Mouse (Mus musculus) CD4-positive, CD25-positive, alpha-beta regulatory T cell, adult 4 months (primary cell): ENCODE measurements around the gene Itgb3bp. TPM values are rescaled to one million over a fixed set of nuclear protein-coding genes. Genes with fewer than 3 reads are reported as not detected.

Experiments
- ATAC-seq: one replicate; pipeline ENCODE4 v1.8.0; 2017
- polyA plus RNA-seq, 2 experiments: library from polyadenylated mRNA; unstranded; fragments of 100-300 nt; shearing (Covaris generic); gene quantifications; one replicate each; pipeline ENCODE4 v1.2.1; 2017

Gene Itgb3bp
- polyA plus RNA-seq: 10 to 100 TPM; 24.6 to 34.0 TPM

DNA sequence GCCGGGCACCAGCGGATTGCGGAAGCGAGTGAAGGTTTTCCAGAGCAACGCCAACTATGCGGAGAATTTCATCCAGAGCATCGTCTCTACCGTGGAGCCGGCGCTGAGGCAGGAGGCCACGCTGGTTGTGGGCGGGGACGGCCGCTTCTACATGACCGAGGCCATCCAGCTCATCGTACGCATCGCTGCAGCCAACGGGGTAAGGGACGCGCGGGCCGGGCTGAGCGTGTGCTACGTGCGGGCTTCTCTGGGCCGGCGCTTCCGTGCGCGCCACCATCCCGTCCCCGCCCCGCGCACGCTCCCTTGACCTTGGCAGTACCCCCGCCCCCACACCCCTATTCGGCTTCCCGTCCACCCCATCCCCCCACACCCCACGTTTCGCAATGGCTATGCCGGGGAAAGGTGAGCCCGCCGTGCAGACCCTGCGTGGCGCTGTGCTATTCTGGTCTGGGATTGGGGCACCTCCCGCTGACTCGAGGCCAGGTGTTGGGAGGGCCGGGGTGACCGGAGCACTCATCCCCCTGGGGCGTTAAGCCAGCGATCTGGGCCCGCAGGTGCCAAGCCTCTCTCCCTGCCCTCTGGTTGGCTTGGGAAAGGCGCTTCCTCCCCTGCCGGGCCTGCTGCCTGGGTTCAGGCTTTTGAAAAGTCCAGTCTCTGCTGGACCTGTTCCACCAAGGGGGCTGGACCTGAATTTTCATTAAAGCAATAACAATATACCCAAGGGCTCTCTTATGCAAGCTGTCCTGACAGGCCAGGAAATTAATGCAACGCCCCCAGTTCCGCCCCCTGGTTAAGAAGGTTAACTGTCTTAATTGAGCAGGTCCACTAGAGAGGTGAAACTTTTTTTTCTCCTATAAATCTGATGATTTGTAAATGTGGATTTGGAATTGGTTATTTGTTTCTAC is at the start of gene Itgb3bp:
Gene Itgb3bp, minus strand, starts transcription at position 201 of the 905 bp plus-strand sequence.
- peak; percentile 68 for ATAC-seq

DNA sequence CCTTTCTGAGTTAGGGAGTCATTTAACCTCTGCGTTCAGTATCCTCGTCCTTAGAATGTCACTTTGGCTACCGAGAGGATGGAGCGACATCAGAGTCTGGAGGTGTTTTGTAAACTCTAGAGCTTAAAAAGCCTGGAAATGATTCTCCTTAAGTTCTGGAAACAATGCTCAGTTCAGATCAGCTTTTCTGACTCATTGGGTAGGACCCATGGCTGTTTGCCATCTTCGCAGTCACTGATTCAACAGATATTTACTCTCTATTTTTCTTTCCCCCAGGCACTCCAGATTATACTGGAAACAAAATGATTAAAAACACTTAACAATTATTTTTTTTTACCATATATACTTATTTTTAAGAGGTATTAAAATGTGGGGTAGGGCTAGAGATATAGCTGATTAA is 49.7 kb upstream of the Itgb3bp start:
- no peak for ATAC-seq

- no peak for ATAC-seq
Measured at GRCm38 (mm10) chr4:99974375-99974774, 44.8 kb upstream of the Itgb3bp start.

GRCm38 (mm10) chr4:99973931-99974330 is 44.3 kb upstream of the Itgb3bp start:
- ATAC-seq: no peak

DNA sequence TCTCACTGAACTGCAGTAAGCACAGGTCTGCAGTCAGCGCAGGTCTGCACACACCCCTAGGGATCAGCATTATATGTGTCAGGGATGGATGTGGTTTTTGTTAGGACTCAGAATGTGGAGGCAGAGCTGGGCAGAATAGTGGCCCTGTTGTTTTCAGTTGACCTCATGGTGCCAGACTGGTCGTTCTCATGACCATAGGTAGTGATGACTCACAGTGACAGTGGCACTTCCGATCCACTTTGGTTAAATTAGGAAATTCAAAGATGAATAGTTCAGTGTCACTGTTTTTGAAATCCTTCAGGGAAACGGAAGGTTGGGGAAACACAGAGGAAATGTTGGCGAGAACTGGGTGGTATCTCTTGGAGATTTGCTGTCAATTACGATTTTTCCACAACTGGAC is 43.3 kb upstream of the Itgb3bp start:
- ATAC-seq: no peak

GRCm38 (mm10) chr4:99970097-99970496 is 40.5 kb upstream of the Itgb3bp start:
- no peak for ATAC-seq

GRCm38 (mm10) chr4:99969328-99969727 is 39.7 kb upstream of the Itgb3bp start:
- no peak for ATAC-seq

DNA sequence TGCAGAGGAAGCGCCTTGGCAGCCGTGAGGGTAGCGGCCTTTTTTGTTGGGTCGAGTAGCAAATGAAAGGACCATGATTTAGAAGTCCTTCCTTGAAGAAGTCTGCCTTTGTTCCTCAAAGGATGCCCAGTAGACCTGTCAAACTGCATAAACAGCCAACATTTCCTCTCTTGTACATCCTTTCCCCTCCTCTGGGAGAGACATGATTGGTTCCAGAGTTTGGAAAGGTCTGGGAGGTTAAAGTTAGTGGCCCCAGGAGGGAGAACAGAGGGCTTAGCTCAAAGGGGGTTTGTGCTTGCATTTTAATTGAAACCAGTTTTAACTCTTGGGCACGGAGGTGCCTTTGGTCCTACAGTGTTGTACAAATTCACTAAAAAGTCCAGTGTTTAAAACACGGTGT is 36.9 kb upstream of the Itgb3bp start:
- no peak for ATAC-seq

GRCm38 (mm10) chr4:99959308-99959707 is 29.7 kb upstream of the Itgb3bp start:
- no peak for ATAC-seq

GRCm38 (mm10) chr4:99958084-99958815 is 28.6 kb upstream of the Itgb3bp start:
- no peak for ATAC-seq

DNA sequence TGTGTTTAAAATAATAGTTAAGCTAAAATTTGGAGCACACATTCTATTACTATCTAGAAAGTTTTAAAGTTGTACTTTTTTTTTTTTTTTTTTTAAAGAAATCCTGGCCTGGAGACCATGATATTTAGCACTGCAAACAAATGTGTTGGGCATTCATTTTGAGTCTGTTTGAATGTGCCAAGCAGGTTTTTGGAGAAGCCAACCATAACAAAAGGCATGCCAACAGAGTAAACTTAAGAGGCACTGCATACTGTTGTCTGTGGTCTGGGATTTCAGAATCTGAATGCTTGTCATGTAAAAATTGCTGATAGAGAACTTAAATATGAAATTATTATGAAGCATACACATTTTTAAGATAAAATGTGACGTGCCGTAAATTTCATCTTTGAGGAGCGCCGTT is 27.6 kb upstream of the Itgb3bp start:
- ATAC-seq: no peak

DNA sequence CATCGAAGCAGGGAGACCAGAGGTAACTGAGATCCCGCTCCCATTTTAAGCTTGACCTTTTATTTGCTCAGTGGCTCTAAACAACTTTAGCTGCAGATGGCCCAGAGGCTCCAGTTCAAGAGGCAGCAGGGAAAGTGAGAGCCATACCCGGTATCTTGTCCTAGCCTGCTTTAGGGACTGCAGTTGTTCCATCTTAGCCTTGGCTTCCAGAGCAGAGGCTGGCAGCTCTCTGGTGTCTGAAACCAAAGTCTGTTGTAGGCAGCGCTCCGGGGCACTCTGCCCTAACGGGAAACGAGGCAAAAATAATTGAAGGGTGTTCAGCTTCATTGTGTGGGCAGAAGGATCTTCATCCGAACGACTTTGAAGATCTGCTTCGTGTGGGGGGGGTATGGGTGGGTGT is 25.8 kb upstream of the Itgb3bp start:
- no peak for ATAC-seq

DNA sequence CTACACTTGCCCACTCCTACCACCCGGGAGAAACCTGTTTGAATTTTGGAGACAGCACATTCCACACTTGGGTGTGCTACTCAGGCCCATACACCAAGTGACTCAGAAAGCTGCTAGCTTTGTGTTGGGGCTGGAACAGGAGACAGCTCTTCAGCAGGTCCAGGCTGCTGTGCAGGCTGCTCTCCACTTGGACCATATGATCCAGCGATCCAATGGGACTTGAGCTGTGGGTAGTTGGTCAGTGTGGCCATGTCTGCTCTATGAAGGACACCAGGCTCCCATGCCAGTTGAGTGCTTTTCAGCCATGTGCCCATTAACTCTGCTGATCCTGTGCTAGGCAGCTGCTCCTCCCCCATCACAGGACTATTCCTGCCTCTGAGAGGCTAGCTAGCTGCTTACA is 24.3 kb upstream of the Itgb3bp start:
- ATAC-seq: no peak

GRCm38 (mm10) chr4:99947896-99948295 is 18.3 kb upstream of the Itgb3bp start:
- no peak for ATAC-seq

DNA sequence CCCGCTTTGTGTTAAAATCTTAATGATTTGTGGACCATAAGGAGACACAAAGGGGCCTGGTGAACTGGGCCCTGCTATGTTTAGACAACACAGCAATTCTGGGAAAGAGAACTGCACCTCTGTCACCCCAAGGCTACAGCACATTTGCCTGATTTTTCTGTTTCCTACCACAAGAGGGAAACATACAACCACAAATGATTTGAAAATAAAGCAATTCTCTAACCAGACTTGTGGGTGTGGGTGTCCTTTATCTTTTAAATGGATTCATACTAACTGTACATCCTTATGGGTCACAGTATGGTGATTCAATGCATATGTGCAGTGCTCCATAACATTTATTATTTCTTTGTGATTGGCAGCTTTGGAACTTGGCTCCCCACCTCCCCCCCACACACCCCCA is 17.6 kb upstream of the Itgb3bp start:
- peak; percentile 68 for ATAC-seq

- ATAC-seq: no peak
Measured at GRCm38 (mm10) chr4:99946516-99946915, 16.9 kb upstream of the Itgb3bp start.

DNA sequence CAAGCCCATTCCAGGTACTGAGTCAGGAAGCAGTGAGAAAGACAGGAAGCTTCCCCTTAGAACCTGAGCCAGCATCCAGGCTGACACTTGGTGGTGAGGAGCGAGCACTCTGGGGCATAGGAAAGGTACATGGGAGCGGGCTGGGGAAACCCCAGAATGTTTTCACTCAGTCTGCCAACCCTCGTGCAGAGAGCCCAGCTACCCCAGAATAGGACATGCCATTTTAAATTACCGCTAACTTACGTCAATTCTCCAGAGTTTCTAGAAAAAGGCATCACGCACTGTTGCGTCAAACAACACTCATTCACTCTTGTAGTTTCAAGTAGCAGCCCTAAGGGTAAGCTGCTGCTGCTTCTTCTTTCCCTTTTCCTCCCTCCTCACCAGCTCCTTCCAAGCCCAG is 15.4 kb upstream of the Itgb3bp start:
- ATAC-seq: peak; percentile 16

DNA sequence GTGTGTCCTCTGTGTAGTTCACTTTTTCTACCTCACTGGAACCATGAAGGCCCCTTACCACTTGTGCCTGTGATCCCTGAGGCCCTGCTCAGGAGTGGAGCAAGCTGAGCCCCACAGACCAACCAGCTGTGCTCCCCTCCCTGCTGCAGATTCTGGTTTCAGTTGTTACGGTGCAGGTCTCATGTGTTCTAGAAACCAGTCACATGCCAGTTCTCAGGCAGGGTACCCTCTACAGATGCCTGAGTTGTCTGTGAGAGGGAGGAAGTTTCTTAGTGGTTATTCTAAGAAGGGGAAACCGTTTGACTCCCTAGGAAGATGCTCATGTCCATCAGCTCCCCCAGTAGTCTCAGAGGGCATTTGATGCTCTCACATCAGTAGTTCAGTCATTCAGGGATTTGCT is 15.0 kb upstream of the Itgb3bp start:
- no peak for ATAC-seq

DNA sequence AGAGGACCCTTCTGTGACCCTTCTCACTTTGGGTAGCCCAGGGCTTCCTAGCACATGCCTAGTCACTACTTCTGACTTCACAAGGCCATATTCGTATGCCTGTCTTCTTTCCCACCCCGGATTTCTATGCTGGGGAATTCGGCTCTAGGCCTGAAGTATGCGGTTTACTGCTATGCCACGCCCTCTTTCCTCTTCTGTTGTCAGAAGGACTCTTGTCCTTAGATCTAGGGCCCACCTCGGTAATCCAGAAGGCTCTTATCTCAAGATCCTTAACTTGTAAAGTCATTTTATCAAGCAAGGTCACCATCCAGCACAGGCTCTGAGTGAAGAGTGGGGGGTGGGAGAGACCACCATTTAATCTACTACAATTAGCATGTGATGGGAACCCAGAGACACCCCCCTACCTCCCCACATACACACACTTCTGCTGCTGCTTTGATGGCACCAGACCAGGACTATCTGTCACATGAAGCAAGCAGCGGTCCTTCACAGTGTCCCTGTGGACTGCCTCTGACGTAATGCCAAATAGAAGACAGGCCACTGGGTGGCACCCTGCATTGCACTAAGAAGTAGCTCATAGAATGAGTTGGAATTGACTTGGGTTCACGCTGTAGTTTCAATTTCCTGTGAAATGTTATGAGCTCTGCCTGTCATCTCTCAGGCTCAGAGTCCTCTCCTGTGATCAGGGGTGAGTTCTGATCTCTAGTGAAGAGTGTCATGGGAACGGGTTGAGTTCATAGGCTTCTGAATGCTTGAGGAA is 12.2 kb upstream of the Itgb3bp start:
- ATAC-seq: peak; percentile 85

GRCm38 (mm10) chr4:99939711-99940505 is 10.3 kb upstream of the Itgb3bp start:
- ATAC-seq: no peak

DNA sequence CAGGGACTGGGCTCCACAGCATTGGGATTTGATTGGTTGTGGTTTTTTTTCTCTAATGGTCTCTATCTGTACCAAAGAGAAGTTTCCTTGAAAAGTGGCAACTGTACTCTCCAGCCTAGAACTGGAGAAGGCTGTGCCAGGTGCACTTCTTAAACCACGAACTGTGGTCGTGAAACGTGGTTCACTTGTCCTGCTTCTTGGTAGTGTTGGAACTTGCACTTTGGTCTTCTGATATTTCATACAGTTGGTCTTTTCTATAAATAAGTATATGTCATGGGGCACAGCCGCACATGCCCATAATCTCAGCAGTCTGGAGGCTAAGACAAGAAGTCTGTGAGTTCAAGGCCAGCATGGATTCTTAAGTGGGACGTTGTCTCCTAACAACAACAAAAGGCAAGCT is 6.7 kb upstream of the Itgb3bp start:
- no peak for ATAC-seq

DNA sequence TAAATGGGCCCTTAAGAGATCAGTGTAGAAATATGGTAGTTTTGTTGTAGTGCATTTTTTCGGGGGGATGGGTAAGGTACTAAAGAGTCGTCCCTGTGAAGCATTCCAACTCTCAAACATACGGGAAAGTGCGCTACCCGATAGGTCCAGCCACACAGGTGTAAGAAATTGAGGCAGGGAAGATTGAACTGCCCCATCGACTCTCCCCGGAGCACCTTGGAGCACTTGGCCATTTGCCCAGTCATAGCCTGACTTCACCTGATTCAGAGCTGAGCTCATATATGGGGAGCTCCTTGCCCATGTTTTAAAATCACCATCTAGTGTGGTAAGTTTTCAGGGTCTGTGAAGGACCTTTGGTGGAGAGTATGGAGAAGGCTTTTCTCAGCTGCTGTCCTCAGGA is 5.2 kb upstream of the Itgb3bp start:
- ATAC-seq: no peak
